Comparison of ENCODE assay signal across 9 mouse cellular contexts in the genomic region with DNA sequence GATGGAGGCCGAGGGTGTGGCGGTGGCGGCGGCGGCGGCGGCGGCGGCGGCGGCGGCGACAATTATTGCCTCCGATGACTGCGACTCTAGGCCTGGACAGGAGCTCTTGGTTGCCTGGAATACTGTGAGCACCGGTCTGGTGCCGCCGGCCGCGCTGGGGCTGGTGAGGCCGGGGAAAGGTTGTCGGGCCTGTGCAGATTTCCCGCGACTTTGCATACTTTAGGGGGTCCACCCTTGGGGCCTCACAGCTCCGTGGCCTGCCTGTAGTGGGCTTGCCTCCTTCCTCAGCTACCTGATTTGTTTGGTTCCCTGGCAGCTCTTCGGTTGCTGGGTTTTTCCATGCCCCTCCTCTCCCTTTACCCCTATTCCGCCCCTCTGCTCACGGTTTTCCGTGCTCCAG. TPM values are rescaled to one million over a fixed set of nuclear protein-coding genes. Genes with fewer than 3 reads are reported as not detected.
DNase-seq lines count a peak whose midpoint lies in the region; ATAC-seq lines count a peak whose summit lies in the region.
"Had no signal": no experiment of that assay in that cellular context is flagged by ENCODE, and none has a peak within 500 bp of the region (broad histone marks: within the 10 kb centered on the region; RNA-seq: fewer than 3 reads in every experiment).

No protein-coding gene starts in this region.

- no peaks in the 10 kb centered on the region for H3K27me3 ChIP-seq in kidney, embryonic 14.5 days (ENCODE audit: control insufficient read depth, insufficient read depth, low read length)
- H3K27me3 ChIP-seq in hindbrain, embryonic 13.5 days: no peaks in the 10 kb centered on the region
- no peaks in the 10 kb centered on the region for H3K27me3 ChIP-seq in midbrain, embryonic 13.5 days

- H3K4me1 ChIP-seq in kidney, embryonic 14.5 days (ENCODE audit: control insufficient read depth, insufficient read depth, low read length): peaks cover 18% of the 10 kb centered on the region
- H3K4me1 ChIP-seq in brown adipose tissue, adult 24 weeks (ENCODE audit: control insufficient read depth, insufficient read depth, insufficient read length, low read length): peaks cover 11% of the 10 kb centered on the region
- peaks cover 47% of the 10 kb centered on the region for H3K4me1 ChIP-seq in hindbrain, embryonic 13.5 days (replicated peaks)
- peaks cover 49% of the 10 kb centered on the region for H3K4me1 ChIP-seq in midbrain, embryonic 13.5 days (replicated peaks)

- peak overlapping the region; percentile 93 for H3K4me3 ChIP-seq in kidney, embryonic 14.5 days (ENCODE audit: low read length)
- peak overlapping the region; percentile 79 for H3K4me3 ChIP-seq in brown adipose tissue, adult 24 weeks (ENCODE audit: insufficient read depth, low read depth, low read length)
- H3K4me3 ChIP-seq in hindbrain, embryonic 13.5 days: peak overlapping the region; percentile 95
- peak overlapping the region; percentile 98 for H3K4me3 ChIP-seq in midbrain, embryonic 13.5 days (replicated peaks)

- H3K27ac ChIP-seq in kidney, embryonic 14.5 days (ENCODE audit: low read depth, low read length): no peak overlapping the region
- no peak overlapping the region for H3K27ac ChIP-seq in brown adipose tissue, adult 24 weeks (replicated peaks; ENCODE audit: low read depth, low read length)
- peak overlapping the region; percentile 62; the same call in 1 of the 2 replicates for H3K27ac ChIP-seq in hindbrain, embryonic 13.5 days
- peak overlapping the region; percentile 56; the same call in 1 of the 2 replicates for H3K27ac ChIP-seq in midbrain, embryonic 13.5 days

- peak; percentile 71 for ATAC-seq in kidney, embryonic 14.5 days (ENCODE audit: low FRiP score, low TSS enrichment)
- peak; percentile 61 for ATAC-seq in hindbrain, embryonic 13.5 days (ENCODE audit: low FRiP score)
- peak; percentile 80 for ATAC-seq in midbrain, embryonic 13.5 days

- peak overlapping the region; percentile 88 for H3K9ac ChIP-seq in kidney, embryonic 14.5 days (ENCODE audit: low read depth, low read length)
- H3K9ac ChIP-seq in hindbrain, embryonic 13.5 days: peak overlapping the region; percentile 92
- peak overlapping the region; percentile 89 for H3K9ac ChIP-seq in midbrain, embryonic 13.5 days (replicated peaks)

- DNase-seq in kidney, postnatal 25 days: no peak
- DNase-seq in cerebellum, postnatal 25 days: no peak
- no peak for DNase-seq in adrenal gland, postnatal 14 days
- no peak for DNase-seq in adrenal gland, postnatal 4 days (ENCODE audit: low spot score in 2 of 2)

- H3K9me3 ChIP-seq in kidney, embryonic 14.5 days (ENCODE audit: control insufficient read depth, low read length): no peaks in the 10 kb centered on the region
- no peaks in the 10 kb centered on the region for H3K9me3 ChIP-seq in hindbrain, embryonic 13.5 days
- no peaks in the 10 kb centered on the region for H3K9me3 ChIP-seq in midbrain, embryonic 13.5 days

- H3K4me2 ChIP-seq in kidney, embryonic 14.5 days (replicated peaks; ENCODE audit: low read depth, low read length): peak overlapping the region; percentile 85
- peak overlapping the region; percentile 97 for H3K4me2 ChIP-seq in hindbrain, embryonic 13.5 days
- peak overlapping the region; percentile 99 for H3K4me2 ChIP-seq in midbrain, embryonic 13.5 days (replicated peaks)

- H3K36me3 ChIP-seq in kidney, embryonic 14.5 days (ENCODE audit: control insufficient read depth, insufficient read depth, low read length): peaks cover 63% of the 10 kb centered on the region
- peaks cover 74% of the 10 kb centered on the region for H3K36me3 ChIP-seq in hindbrain, embryonic 13.5 days
- H3K36me3 ChIP-seq in midbrain, embryonic 13.5 days: peaks cover 74% of the 10 kb centered on the region

- under 1% methylated on average over 29 of the region's 29 CpGs for WGBS in kidney, embryonic 14.5 days
- WGBS in hindbrain, embryonic 13.5 days: 1% methylated on average over 21 of the region's 29 CpGs
- WGBS in midbrain, embryonic 13.5 days: under 1% methylated on average over 29 of the region's 29 CpGs

RNA-seq across cellular contexts. Expression of a gene that starts 0.2 kb away (rescaled TPM):
- polyA plus RNA-seq in kidney, embryonic 14.5 days (2014; fragmentation: Nextera tagmentation; extraction: Ambion mirVana): 71.4 and 111 TPM in 2 replicates
- 18.6 and 23.7 TPM in 2 replicates for polyA plus RNA-seq in brown adipose tissue, adult 24 weeks (2012; ENCODE audit: insufficient read depth, insufficient read length, missing spikeins)
- polyA plus RNA-seq in hindbrain, embryonic 13.5 days (2015; fragmentation: Nextera tagmentation; extraction: Ambion mirVana): 143 TPM in 2 replicates
- polyA plus RNA-seq in midbrain, embryonic 13.5 days (2015; fragmentation: Nextera tagmentation; extraction: Ambion mirVana): 147 and 149 TPM in 2 replicates
- 63.9 and 66.1 TPM in 2 replicates for total RNA-seq in adrenal gland, postnatal 14 days (2021)
- total RNA-seq in adrenal gland, postnatal 4 days (2021): 100 to 1,000 TPM; 110 to 115 TPM

RNA-seq across cellular contexts. Expression of a gene that starts 0.3 kb away (rescaled TPM):
- 212 and 253 TPM in 2 replicates for polyA plus RNA-seq in kidney, embryonic 14.5 days (2014; fragmentation: Nextera tagmentation; extraction: Ambion mirVana)
- polyA plus RNA-seq in brown adipose tissue, adult 24 weeks (2012; ENCODE audit: insufficient read depth, insufficient read length, missing spikeins): 41.7 and 44.0 TPM in 2 replicates
- 189 and 199 TPM in 2 replicates for polyA plus RNA-seq in hindbrain, embryonic 13.5 days (2015; fragmentation: Nextera tagmentation; extraction: Ambion mirVana)
- polyA plus RNA-seq in midbrain, embryonic 13.5 days (2015; fragmentation: Nextera tagmentation; extraction: Ambion mirVana): 205 and 216 TPM in 2 replicates
- 45.8 and 49.8 TPM in 2 replicates for total RNA-seq in adrenal gland, postnatal 14 days (2021)
- total RNA-seq in adrenal gland, postnatal 4 days (2021): 10 to 100 TPM; 56.0 to 56.8 TPM

RNA-seq across cellular contexts. Expression of a gene that starts 10.1 kb away (rescaled TPM):
- 5.8 and 7.3 TPM in 2 replicates for polyA plus RNA-seq in kidney, embryonic 14.5 days (2014; fragmentation: Nextera tagmentation; extraction: Ambion mirVana)
- polyA plus RNA-seq in brown adipose tissue, adult 24 weeks (2012; ENCODE audit: insufficient read depth, insufficient read length, missing spikeins): 1.7 and 3.7 TPM in 2 replicates
- 16.2 and 17.6 TPM in 2 replicates for polyA plus RNA-seq in hindbrain, embryonic 13.5 days (2015; fragmentation: Nextera tagmentation; extraction: Ambion mirVana)
- polyA plus RNA-seq in midbrain, embryonic 13.5 days (2015; fragmentation: Nextera tagmentation; extraction: Ambion mirVana): 11.4 and 13.3 TPM in 2 replicates
- 10.9 and 13.4 TPM in 2 replicates for total RNA-seq in adrenal gland, postnatal 14 days (2021)
- total RNA-seq in adrenal gland, postnatal 4 days (2021): 10 to 100 TPM; 15.5 to 18.7 TPM

RNA-seq across cellular contexts. Expression of a gene that starts 15.4 kb away (rescaled TPM):
- polyA plus RNA-seq in kidney, embryonic 14.5 days (2014; fragmentation: Nextera tagmentation; extraction: Ambion mirVana): not detected in 2 replicates
- not detected in 2 replicates for polyA plus RNA-seq in brown adipose tissue, adult 24 weeks (2012; ENCODE audit: insufficient read depth, insufficient read length, missing spikeins)
- polyA plus RNA-seq in hindbrain, embryonic 13.5 days (2015; fragmentation: Nextera tagmentation; extraction: Ambion mirVana): not detected in 2 replicates
- not detected in 2 replicates for polyA plus RNA-seq in midbrain, embryonic 13.5 days (2015; fragmentation: Nextera tagmentation; extraction: Ambion mirVana)
- not detected in 2 replicates for total RNA-seq in adrenal gland, postnatal 14 days (2021)
- total RNA-seq in adrenal gland, postnatal 4 days (2021): not detected
- total RNA-seq: gastrocnemius, postnatal 14 days had no signal

RNA-seq across cellular contexts. Expression of a gene that starts 17.2 kb away (rescaled TPM):
- not detected in 2 replicates for polyA plus RNA-seq in kidney, embryonic 14.5 days (2014; fragmentation: Nextera tagmentation; extraction: Ambion mirVana)
- not detected in 2 replicates for polyA plus RNA-seq in brown adipose tissue, adult 24 weeks (2012; ENCODE audit: insufficient read depth, insufficient read length, missing spikeins)
- polyA plus RNA-seq in hindbrain, embryonic 13.5 days (2015; fragmentation: Nextera tagmentation; extraction: Ambion mirVana): 0.22 TPM in 1 of 2 replicates, not detected in the other
- 0.27 TPM in 1 of 2 replicates, not detected in the other for polyA plus RNA-seq in midbrain, embryonic 13.5 days (2015; fragmentation: Nextera tagmentation; extraction: Ambion mirVana)
- total RNA-seq in adrenal gland, postnatal 14 days (2021): not detected in 2 replicates
- total RNA-seq in adrenal gland, postnatal 4 days (2021): not detected
- total RNA-seq: gastrocnemius, postnatal 14 days had no signal

Comparison
In these comparisons a context has a peak if more than half of its experiments do, and no peak if none do; other contexts are left out.
1. H3K27ac ChIP-seq: peak in hindbrain, embryonic 13.5 days (single experiment) and midbrain, embryonic 13.5 days (single experiment); none in kidney, embryonic 14.5 days (single experiment) and brown adipose tissue, adult 24 weeks (single experiment).
2. Peak in every context shown above with its lines, with median percentiles within 50 percentile points of each other: ATAC-seq, H3K4me2 ChIP-seq, H3K4me3 ChIP-seq and H3K9ac ChIP-seq.